Mouse (Mus musculus): Measurements from ENCODE around the gene Dmrtb1. TPM values are rescaled to one million over a fixed set of nuclear protein-coding genes. Genes with fewer than 3 reads are reported as not detected.

The Dmrtb1 gene
- total RNA-seq, 1 experiment from 2014 or later = 4.1 TPM

- ATAC-seq (replicated peaks; ENCODE audit: insufficient number of reproducible peaks, low FRiP score, low TSS enrichment, poor library complexity, severe bottlenecking) = no peak
Observed at GRCm38 (mm10) chr4:107687127-107687526, 3.1 kb upstream of the Dmrtb1 start.

GRCm38 (mm10) chr4:107683006-107683756 is 849 bp downstream of the Dmrtb1 start:
- ATAC-seq (replicated peaks; ENCODE audit: insufficient number of reproducible peaks, low FRiP score, low TSS enrichment, poor library complexity, severe bottlenecking) = no peak

- peak; percentile 57 for ATAC-seq (replicated peaks; ENCODE audit: insufficient number of reproducible peaks, low FRiP score, low TSS enrichment, poor library complexity, severe bottlenecking)
Observed at GRCm38 (mm10) chr4:107681099-107681849, 2.8 kb downstream of the Dmrtb1 start.

GRCm38 (mm10) chr4:107680311-107681098 is 3.5 kb downstream of the Dmrtb1 start:
- ATAC-seq (replicated peaks; ENCODE audit: insufficient number of reproducible peaks, low FRiP score, low TSS enrichment, poor library complexity, severe bottlenecking) = no peak

GRCm38 (mm10) chr4:107675645-107676044 is 8.4 kb downstream of the Dmrtb1 start:
- ATAC-seq (replicated peaks; ENCODE audit: insufficient number of reproducible peaks, low FRiP score, low TSS enrichment, poor library complexity, severe bottlenecking) = peak; percentile 26

DNA sequence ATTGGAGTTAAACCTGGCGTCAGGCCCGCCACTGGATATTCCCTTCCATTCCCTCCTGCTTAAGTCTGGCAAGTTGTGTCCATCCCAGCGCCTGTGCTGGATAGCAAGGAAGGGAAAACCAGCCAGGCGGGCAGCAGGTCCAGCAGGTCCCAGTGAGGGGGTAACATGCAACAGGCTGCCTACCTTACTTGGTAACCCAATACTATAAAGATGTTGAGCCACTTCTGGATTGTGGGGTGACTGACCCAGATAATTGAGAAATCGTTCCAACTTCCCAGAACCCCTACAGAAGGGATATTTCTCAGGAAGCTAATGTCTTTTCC is 9.7 kb downstream of the Dmrtb1 start:
- no peak for ATAC-seq (replicated peaks; ENCODE audit: insufficient number of reproducible peaks, low FRiP score, low TSS enrichment, poor library complexity, severe bottlenecking)

- ATAC-seq (replicated peaks; ENCODE audit: insufficient number of reproducible peaks, low FRiP score, low TSS enrichment, poor library complexity, severe bottlenecking) = peak; percentile 89
Observed at GRCm38 (mm10) chr4:107673638-107674321, 10.2 kb downstream of the Dmrtb1 start.

DNA sequence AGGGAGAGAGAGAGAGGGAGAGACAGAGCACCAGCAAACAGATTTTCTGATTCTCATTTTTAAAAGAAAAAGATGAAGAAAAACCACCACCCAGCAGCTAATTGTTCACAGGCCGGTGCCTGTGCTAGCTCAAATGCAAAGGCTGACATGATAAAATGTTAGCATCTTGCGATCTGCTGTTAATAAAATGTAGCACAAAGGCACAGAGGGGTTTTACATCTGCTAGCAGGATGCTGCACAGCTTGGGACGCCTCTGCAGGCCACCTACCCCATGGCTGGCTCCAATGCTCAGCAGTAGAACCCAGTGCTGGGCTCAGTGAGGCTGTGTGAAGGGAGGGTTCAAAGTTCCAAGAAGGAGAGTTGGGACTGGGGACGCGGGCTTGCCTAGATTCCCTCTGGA is 13.3 kb downstream of the Dmrtb1 start:
- ATAC-seq (replicated peaks; ENCODE audit: insufficient number of reproducible peaks, low FRiP score, low TSS enrichment, poor library complexity, severe bottlenecking) = no peak

DNA sequence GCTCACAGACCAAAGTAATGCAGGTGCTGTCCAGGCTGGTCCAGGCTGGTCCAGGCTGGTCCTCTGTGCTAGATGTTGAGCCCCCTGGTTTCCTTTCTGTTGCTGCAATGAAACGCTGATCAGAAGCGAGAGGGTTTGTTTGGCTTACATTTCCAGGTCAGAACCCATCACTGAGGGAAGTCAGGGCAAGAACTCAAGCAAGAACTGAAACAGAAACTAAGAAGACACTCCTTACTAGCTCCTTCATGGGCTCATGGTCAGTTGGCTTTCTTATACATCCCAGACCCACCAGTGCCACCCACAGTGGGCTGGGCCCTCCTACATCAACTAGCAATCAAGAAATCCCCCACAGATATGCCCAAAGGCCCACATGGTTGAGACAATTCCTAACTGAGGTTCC is 15.5 kb downstream of the Dmrtb1 start:
- 0 out of 2 replicates have a peak, but pooled peaks have one; percentile 17 for ATAC-seq (replicated peaks; ENCODE audit: insufficient number of reproducible peaks, low FRiP score, low TSS enrichment, poor library complexity, severe bottlenecking)

DNA sequence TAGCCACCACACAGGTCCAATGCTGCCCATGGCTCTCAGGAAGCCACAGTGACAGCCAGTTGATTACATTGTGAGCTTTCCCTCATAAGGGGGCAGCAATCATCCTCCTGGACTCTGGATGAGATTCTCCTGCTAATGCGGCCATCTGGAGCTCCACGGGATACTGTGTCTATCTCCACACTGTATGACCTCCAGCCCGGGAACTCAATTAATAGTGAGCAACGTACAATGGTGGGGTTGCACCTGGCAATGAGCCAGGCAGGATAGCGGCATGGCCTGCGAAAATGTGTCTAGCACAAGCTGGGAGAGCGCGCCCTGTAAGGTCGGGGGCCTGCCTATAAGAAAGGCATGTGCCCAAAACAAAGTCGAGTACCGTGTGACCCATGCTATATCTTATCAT is 23.4 kb downstream of the Dmrtb1 start:
- ATAC-seq (replicated peaks; ENCODE audit: insufficient number of reproducible peaks, low FRiP score, low TSS enrichment, poor library complexity, severe bottlenecking) = no peak

- ATAC-seq (replicated peaks; ENCODE audit: insufficient number of reproducible peaks, low FRiP score, low TSS enrichment, poor library complexity, severe bottlenecking) = no peak
Observed at GRCm38 (mm10) chr4:107653280-107653643, 30.8 kb downstream of the Dmrtb1 start.

GRCm38 (mm10) chr4:107652598-107653279 is 31.3 kb downstream of the Dmrtb1 start:
- 0 out of 2 replicates have a peak, but pooled peaks have one; percentile 42 for ATAC-seq (replicated peaks; ENCODE audit: insufficient number of reproducible peaks, low FRiP score, low TSS enrichment, poor library complexity, severe bottlenecking)

DNA sequence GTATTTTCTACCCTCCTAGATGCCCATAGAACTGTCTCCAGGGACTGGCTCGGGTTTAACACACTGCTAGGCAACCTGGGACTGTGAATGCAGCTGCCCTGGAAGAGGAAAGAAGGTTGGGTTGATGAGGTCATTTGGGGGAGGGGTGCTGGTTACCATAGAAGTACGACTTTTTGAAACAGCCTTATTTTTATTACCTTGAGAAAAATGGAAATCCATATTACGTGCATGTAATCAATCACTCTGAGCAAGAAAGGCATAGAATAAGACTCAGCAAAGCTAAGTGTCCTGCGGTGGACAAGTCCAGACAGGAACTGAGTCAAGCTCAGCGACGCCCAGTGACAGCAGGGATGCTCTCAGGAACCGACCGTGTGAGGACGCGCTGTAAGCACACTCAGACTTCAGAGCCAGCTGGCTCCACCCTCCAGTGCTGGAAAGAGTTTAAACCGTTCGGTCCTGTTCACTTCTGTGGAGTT is 33.0 kb downstream of the Dmrtb1 start:
- no peak for ATAC-seq (replicated peaks; ENCODE audit: insufficient number of reproducible peaks, low FRiP score, low TSS enrichment, poor library complexity, severe bottlenecking)

DNA sequence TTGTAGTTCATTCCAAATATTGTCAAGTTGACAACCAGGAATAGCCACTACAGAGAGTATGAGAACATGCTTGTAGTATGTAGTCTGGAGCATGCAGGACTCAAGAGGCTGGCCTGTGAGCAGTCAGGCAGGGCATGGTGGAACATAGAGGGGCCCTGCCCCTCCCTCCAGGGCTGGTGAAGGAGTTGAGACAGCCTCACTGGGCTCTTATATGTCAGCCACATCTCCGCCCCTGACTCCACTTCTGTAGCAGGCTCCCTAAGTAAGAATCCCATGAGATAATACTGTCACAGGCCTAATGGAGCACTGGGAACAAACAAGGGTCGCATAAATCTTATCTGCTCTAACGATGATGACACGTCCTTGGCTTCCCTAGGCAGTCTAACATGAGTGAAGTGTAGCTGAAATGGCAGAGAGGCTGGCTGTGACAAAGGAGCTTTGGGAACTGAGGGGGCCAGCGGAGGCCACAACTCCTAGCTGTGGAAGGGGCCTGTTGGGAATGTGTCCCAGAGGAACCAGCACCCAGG is 35.0 kb downstream of the Dmrtb1 start:
- ATAC-seq (replicated peaks; ENCODE audit: insufficient number of reproducible peaks, low FRiP score, low TSS enrichment, poor library complexity, severe bottlenecking) = no peak

GRCm38 (mm10) chr4:107641624-107642023 is 42.4 kb downstream of the Dmrtb1 start:
- ATAC-seq (replicated peaks; ENCODE audit: insufficient number of reproducible peaks, low FRiP score, low TSS enrichment, poor library complexity, severe bottlenecking) = no peak

- ATAC-seq (replicated peaks; ENCODE audit: insufficient number of reproducible peaks, low FRiP score, low TSS enrichment, poor library complexity, severe bottlenecking) = no peak
Observed at GRCm38 (mm10) chr4:107638303-107638702, 45.7 kb downstream of the Dmrtb1 start.

- 0 out of 2 replicates have a peak, but pooled peaks have one; percentile 14 for ATAC-seq (replicated peaks; ENCODE audit: insufficient number of reproducible peaks, low FRiP score, low TSS enrichment, poor library complexity, severe bottlenecking)
Observed at GRCm38 (mm10) chr4:107637670-107638069, 46.4 kb downstream of the Dmrtb1 start.

- peak; percentile 36; the same call in 1 of the 2 replicates for ATAC-seq (replicated peaks; ENCODE audit: insufficient number of reproducible peaks, low FRiP score, low TSS enrichment, poor library complexity, severe bottlenecking)
Observed at GRCm38 (mm10) chr4:107636099-107636498, 47.9 kb downstream of the Dmrtb1 start.
